Mouse (Mus musculus) urinary bladder, postnatal 14 days (tissue): Measurements from ENCODE around the gene Mef2d.

ENCODE experiments used
- DNase-seq: peaks from one replicate; pipeline ENCODE4 v3.0.0; 2021; ENCODE audit warnings: low spot score

Mef2d gene

DNA sequence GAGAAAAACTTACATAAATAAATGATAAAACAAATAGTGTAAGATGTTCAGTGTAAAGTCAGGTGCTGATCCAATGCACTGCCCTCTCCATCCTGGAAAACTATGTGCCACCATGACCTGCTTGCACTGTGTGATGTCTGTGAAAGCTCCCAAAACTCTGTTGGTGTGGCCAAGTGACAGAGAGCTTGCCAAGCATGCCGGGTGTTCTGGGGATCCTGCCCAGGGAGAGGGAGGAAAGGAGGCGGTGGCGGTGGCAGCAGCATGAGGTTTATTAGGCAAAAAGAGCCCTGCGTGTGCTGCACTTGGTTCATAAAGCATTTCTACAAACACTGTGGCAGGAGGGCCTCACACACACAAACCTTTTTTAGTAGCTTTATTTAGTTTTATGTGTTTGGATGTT, 39.2 kb downstream of the Mef2d start:
- DNase-seq = no peak

DNA sequence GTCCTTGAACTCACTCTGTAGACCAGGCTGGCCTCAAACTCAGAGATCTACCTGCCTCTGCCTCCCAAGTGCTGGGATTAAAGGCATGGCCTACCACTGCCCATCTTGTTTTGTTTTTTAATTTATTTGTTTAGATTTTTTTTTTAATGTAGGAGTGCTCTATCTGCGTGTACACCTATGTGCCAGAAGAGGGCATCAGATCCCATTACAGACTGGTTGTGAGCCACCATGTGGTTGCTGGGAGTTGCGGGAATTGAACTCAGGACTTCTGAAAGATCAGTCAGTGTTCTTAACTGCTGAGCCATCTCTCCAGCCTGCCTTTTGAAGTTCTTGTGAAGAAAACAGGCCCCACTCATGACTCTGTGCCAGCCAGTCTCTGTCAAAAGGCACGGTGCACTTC, 44.3 kb downstream of the Mef2d start:
- DNase-seq = no peak

DNA sequence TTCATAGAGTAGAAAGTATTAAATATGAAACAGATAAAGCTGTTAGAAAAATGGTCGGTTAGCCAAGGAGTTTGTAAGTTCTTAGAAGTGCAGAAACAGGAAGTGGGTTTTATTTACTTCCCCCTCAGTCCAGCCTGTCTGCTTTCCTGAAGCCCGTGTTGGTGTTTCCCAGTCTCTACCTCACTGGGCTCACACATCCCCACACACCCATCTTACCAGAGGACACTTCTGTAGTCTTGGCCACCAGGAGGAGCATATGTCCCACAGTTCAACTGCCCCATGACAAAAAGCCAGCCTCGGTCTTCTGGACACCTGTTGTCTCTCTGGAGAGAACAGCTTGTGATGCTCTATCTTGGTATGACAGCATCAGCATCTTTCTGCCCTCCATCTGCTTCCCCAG, 49.0 kb downstream of the Mef2d start:
- no peak for DNase-seq

DNA sequence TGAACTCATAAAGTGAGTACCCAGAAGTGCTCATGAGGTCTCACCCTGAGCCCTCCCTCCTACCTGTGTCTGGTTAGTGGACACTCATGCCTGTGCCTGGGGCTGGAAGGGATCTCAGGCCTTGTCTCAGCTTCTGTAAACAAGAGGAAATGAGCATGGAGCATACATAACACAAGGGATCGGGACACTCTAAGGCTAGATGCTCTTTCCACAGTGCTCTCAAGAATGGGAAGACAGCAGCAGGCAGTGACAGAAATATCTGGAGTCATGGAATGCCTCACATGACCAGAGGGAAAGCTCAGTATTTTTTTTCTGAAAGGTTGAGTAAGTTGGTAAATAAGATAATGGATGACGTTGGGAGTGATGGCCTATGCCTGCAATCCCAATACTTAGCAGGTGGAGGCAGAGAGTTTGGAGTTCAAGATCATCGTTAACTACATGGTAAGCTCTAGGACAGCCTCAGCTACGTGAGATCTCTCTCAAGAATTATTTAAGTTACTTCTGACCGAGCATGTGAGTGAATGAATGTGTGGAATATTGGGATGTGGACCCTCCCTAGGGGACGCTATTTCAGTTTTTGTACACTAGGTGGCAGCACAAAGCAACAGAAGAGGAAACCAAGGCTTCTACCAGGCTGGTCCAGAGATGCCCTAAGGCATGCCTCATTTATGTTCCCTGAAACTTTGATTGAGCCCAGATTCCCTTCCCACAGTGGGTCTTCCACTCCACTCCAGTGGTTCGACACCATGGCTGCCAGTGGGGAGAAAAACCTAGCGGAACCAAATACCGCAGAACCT, 49.8 kb downstream of the Mef2d start:
- DNase-seq = peak; percentile 30

DNA sequence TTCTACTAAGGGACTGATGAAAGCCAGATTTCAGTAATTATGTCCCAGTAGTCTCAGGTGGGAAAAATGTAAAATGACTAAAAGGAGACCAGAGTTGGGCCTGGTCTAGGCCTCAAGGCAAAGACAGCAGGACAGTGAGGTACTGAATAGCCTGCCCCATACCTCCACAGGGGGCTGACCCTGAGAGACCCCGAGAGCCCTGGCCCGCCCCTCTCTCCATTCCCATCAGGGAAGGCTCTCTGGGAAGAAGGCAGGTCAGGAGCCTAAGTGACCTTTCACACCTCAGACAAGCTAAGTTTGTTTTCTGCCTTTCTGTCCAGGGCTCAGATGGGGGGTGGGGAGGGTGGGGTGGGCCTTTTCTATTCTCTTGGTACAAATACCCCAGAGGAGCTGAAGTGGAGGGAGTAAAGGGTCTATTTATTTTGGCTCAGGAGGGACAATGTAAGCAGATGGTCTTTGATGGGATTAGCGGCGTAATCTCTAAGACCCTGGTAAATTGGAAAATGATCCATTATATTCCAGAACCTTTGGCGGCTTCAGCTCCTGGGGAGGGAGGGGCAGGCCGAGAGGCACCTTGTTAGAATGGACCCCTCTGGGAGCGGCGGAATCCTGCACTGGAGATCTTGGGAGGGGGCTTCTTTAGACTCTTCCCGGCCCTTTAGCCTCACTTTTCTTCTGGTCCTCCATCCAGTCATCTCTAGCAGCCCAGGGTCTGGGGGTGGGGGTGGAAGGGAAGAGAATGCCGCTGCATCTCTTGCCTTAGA, 55.8 kb downstream of the Mef2d start:
- DNase-seq = no peak

DNA sequence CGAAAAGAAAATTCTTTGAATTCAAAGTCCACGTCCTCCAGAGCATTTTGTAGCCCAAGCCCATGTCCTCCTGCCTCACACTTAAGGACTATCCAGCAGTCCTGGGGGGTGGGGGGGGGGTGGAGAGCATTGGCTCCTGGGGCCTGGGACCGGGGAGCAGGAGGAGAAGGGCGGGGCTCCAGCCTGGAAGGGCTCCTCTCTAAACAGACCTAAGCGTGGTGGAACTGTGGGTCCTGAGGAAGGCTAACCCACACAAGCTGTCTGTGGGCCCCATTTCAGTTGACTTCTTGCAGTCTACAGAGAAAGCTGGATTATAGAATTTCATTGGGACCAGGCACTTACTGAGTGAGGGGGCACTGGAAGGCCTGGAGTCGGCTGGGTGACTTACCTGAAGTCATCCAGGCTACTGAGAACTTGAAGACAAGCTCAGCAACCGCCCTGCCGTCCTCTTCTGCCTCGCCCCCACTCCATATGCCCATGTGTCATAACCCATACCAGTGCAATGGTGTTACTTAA, 56.4 kb downstream of the Mef2d start:
- DNase-seq = no peak

DNA sequence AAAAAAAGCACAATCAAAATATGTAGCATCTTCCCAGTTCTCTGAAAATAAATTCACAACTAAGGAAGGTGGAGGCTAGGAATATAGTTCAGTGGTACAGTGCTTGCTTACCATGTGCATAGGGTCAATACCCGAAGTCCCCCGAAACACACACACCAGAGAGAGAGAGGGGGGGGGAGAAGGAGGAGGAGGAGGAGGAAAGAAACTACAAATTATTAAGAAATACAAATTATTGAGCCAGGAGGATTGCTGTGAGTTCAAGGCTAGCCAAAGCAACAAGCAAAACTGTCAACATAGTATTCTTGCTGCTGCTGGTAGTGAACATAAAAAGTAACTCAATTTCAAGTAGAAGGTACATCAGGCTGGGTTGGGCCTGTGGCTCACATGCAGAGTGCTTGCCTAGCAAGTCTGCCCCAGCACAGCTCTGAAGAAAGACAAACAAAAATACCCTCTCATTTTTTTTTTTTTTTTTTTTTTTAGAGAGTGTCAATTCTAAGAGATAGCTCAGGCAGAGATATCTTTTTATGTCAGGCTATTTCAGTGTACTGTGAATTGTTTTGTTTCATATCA, 57.5 kb downstream of the Mef2d start:
- DNase-seq = no peak

DNA sequence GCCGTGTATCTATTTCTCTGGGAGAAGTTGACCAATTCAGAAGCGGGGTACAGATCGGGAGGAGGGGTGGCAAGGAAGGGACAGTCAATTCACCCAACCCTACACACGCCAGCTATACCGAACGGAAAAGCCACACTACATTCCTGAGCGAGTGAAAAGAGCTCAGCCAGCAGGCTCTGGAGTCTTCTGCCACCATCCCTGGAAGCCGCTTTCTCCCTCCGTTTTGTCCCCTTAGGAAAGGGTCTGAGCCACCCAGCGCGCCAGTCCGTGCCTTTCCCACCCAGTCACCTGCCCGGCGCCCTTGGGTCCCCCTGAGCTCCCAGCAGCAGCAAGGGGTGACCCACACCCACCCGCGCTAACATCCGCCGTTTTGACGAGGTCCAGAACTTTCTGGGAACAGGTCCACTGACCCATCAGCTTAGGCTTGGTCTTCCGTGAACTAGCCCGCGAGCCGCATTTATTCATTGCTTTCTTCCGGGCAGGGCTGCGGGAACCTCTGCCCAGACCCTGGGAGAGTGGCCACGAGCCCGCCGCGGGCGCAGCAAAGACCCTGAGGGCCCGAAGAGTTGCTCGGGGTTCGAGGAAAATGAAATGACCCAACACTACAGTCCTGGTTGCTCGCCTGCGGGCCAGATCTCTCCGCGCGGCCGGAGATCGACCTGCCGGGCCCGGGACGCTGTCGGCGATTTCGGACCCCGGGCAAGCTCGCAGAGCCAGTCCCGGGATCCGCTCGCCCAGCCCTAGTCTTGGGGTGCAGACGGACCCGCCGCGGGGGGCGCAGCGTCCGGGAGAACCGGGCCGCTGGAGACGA, 58.2 kb downstream of the Mef2d start:
- no peak for DNase-seq

DNA sequence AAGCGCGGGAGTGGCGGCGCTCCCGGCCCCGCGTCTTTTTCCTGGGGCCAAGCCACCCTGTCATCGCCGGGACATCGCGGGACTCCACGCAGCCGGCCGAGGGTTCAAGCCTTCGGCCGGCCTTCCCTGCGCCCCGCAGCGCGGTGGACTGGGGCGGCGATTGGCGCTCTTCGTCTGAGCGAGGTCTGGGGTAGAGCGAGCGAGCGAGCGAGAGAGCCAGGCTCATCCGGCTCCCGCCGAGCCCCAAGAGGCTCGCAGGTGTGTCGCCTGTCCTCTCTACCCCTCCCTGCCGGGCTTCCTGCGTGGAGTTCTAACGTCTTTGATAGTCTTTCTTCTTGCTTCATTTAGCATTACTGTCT, 58.8 kb downstream of the Mef2d start:
- no peak for DNase-seq

DNA sequence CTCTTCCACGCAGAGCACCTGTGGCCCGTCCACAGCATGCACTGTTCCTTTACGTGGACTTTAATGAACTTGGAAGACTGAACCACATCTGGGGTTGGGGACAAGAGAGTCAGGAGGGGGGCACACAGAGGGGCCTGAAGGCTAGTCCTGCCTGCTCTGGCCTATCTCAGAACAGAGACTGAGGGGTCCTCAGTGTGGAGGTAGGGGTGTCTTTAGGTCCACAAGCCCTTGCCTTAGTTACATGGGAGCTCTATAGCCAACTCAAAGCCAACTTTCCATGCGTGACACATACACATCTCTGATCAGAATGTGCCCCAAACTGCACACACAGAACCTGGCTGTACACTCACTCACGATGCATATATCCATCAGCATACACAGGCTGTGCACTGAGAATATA, 59.5 kb downstream of the Mef2d start:
- no peak for DNase-seq

DNA sequence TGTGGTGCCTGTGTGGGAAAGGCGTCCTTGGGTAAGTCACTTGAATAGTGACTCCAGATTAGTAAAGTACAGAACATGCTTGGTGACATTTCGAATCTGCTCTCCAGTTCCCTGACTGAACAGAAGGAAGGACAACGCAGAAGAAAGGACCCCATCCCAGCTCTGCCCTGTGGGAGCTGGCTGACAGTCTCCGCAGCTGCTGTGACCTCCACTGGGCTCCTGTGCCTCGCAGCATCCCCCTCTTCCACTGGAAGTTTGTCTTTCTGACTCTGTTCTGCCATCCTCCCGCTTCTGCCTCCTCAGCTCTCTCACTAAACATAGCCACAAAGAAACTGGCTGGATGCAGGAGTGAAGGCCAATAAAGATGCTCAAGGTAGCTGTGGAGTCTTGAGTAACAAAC, 60.8 kb downstream of the Mef2d start:
- DNase-seq = no peak

DNA sequence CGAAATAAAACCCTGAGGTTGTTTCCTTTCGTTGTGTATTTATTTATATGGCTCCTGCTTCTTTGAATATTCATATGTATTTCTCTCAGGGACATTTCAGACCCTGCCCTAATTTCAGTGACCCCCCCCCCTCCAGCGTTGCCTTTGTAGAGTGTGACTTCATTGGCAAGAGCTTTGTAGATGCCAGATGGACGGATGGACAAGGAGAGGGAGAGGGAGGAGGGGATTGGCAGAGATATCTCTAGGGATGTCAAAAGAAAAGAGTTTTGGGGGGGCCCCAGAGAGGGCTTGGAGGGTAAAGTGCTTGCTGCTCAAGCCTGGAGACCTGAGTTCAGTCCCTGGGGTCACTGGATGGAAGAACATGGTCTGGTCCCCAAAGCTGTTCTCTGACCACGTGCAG, 61.3 kb downstream of the Mef2d start:
- DNase-seq = no peak

DNA sequence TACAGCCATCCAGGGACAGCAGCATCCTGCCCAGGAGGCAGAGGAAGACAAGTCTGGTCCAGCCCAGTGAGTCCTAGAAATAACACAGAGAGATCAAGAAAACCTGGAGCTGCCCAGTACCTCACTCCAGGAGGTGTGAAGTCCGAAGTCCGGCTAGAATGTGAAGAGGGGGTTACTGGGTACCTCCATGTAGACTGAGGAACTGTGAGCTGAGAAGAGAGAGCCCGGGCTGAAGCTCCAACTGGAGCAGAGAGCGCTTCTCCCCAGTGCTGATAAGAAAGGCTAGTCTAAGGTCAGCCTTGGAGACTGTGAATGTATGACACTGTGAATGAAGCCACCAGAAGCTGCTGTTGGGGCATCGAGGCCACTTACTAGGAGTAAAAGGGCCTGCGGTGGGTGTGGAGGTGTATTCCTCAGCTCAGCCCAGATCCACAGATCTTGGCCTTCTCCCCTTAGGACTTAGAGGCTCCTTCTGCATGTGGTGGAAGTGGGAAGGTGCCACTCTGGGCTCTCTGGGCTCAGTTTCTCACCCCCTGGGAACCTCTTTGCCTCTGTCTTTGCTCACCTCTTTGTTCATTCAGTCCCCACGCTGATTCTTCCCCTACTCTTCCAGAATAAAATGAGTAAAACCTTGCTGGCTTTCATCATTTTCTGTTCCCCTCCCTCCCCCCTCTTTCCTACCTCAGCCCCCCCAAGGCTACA, 62.0 kb downstream of the Mef2d start:
- DNase-seq = no peak

DNA sequence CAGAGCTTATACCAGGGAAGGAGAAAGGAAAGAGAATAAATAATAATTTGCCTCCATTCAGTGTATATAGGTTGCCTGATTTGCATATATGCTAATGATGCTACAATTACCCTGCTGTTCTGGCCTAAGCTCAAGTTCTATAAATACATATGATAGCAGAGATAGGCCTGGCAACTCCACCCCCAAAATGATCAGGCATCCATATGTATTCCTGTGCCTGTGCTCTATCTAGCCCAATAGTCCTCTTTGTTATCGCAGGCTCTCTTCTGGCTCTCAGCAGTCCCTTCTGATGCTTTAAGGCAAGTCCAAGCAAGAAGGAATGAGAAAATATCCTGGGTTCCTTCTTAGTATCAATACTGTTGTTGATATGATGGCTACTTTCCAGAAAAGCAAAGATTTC, 62.6 kb downstream of the Mef2d start:
- DNase-seq = no peak

DNA sequence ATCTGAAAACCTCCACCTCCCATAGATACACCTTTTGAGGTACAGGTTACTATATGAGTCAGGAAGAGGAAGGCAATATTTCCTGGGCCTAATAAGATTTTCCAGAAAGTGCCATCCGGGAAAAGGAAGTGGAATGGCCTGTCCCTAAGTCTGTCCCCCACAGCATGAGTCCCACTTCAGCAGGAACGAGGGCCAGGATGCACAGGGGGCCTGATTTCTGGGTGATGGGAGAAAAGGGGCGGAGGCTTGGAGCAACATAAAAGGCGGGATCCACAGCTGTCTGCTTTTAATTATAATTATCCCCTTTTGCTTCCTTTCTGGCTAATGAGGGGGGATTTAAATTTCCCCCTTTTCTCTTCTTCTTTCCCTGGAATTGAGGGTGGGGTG, 63.0 kb downstream of the Mef2d start:
- DNase-seq = no peak

DNA sequence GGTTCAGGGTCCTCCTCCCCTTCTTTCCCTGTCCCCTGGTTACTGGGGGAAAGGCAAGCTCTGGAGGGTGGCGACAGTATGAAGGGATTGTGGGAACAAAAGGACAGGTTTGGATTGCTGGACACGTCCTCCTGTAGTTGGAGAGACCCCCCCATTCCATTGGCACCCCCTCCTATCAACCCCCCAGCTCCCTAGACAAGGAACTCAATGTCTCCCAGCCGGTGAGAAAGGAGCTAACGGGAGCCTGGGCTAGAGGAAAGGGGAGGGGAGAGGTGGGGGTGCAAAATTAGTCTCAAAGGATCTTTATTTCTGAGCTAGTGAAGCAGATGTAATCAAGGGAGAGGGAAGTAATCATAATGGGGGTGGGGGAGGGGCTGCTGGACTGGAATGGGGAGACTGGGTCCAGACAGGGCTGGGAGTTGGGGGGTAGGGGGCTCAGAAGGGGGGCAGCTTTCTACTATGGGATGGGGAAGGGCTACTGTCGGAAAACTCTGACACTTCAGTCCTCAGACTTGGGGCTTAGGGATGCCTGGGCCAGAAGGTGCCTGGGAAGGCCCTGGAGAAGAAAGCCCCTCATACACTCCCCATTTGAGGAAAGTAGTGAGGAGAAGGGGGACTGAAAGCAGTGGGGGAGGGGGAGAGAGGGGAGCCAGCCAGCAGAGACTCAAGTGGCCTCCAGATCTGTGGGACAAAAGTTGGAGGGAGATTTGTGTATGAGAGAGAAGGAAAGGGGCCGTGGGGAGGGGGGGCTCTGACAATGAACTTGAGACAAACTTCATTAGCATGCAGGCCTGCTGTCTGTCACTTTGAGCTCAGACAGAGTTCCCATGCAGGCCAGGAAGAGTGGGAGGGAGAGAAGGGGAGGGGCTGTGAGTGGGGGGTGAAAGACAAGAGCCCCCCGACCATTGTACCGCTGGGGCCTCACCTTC, 63.7 kb downstream of the Mef2d start:
- no peak for DNase-seq

DNA sequence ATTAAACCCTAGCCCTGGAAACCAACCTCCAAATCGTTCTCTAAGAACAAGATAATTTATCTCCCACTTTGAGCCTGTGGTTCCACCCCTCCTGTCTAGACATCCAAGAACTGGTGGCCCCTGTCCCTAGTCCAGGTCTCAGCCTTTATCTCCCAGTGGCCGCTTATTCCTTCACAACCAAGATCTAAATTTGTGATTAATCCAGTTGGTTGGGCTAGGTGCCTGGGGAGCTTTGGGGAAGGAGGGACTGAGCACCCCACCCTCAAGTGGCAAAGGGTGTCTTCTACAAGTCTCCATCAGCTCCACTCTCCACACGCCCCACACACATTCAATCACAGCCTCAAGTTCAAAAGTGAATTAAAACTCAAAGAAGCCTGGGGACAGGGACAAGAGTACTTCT, 64.3 kb downstream of the Mef2d start:
- no peak for DNase-seq

DNA sequence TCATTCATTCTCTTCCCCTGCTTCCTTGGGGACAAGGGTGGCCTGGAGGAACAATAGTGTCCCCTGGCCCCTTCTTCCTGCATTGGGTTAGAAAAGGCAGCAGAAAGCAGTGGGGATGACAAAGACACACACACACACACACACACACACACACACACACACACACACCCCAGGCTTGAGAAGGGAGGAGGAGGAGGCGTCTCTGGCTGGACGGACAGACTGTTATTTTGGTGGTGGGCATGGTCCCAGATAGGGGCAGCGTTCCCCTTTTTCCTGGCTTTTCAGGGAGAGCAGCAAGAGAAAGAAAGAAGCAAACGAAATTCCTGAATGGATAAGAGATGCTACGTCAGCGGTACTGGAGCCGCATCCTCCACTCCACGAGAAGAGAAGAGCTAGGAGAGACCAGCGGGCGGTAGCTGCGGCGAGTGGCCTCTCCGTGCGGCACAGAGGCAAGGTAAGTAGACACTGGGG, 64.8 kb downstream of the Mef2d start:
- no peak for DNase-seq

DNA sequence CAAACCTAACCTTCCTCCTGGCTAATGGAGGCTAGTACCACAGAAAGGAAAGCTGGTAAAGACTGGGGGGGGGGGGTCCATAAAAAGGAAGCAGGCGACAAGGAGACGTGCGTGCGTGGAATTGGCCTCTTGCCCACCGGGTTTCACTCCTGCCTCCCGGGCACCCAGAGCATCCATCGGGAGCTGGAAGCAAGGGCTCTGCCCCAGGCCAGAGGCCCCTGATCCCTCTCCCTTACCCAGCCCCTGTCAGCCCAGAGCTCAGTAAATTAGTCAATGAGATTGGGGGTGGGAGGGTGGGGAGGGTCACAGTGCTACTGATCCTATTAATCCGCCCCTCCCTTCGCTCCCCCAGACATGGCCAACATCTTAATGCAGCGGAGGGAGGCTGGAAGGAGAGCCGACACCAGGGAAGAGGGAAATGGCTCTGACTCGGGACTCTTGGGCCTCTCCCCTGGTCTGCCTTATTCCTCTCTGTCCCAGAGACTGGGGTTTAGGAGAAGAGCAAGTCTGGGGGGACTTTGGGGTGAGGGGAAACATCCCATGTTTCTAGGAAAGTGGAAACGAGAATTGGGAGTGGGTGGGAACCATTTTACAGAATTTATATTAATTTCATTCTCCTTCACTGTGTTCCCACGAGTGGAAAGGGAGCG, 65.4 kb downstream of the Mef2d start:
- DNase-seq = no peak

DNA sequence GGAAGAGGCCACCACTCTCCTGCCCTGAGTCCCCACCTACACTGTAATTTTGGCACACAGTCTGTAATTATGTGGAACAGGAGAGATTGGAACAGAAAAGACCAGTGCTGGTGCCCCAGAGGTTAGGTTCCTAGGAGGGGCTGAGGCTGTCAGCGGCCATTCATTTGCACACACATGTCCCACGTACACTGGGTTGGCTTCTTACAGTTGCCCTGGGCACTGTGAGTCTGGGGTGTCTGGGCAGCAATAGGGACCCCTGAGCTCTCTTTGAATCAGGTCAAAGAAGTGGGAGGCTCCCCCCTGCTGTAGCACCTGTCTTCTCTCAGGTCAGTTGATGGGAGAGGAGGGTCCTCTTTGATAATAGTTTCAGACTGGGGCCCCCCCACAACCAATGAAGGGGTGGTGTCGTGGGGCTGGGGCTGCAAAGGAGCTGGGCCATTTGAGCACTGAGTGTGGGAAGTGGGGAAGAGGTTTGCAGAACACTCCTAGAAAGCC, 66.1 kb downstream of the Mef2d start:
- no peak for DNase-seq
